Mouse (Mus musculus): ENCODE data around the gene Ndrg3.

- no peak for TF ChIP-seq CTCF (IDR thresholded peaks at IDR 0.05; ENCODE audit: borderline replicate concordance, insufficient read depth, low read length)
- no peak for TF ChIP-seq POLR2A (IDR thresholded peaks at IDR 0.05; ENCODE audit: low read depth, low read length)
These were observed 62.2 kb downstream of the Ndrg3 start for GRCm38 (mm10) chr2:156929519-156930120.

All from embryonic fibroblast, embryonic 13.5 days (primary cell).